Mouse (Mus musculus) B cell, adult 62 days (primary cell): Measurements from ENCODE around the gene Atox1. TPM values are rescaled to one million over a fixed set of nuclear protein-coding genes. Genes with fewer than 3 reads are reported as not detected.

Source experiments
- total RNA-seq: library from RNA; stranded (reverse); gene quantifications from 4 replicates; pipeline ENCODE4 v1.2.4, GENCODE M21; 2023

Atox1 gene
- 44.7 to 70.5 TPM (median 54.6 TPM) in 4 replicates for total RNA-seq

GRCm38 (mm10) chr11:55461019-55461645 is at the start of gene Atox1:
TSS of gene Atox1 (minus strand) at chr11:55461239.

GRCm38 (mm10) chr11:55469048-55469843 is 8.2 kb upstream of the Atox1 start, which contains the start of gene G3bp1:
TSS of gene G3bp1 (plus strand) at chr11:55469685.

GRCm38 (mm10) chr11:55422978-55423377 is 38.1 kb downstream of the Atox1 start, which contains the start of gene Sparc:
TSS of gene Sparc (minus strand) at chr11:55423183.

Other genes starting within 250 kb of the Atox1 start
- gene Fat2, start 124.7 kb downstream of the Atox1 start, total RNA-seq: 0.06 TPM in 1 of 4 replicates, not detected in the others
- 0.37 to 1.4 TPM (median 0.76 TPM) in 4 replicates for gene Sparc, start 38.1 kb downstream of the Atox1 start, total RNA-seq
- gene G3bp1, start 8.4 kb upstream of the Atox1 start, total RNA-seq: 80.2 to 93.5 TPM (median 82.2 TPM) in 4 replicates
- not detected in 4 replicates for gene Glra1, start 147.0 kb upstream of the Atox1 start, total RNA-seq